Comparison of ENCODE assay signal across 8 mouse cellular contexts in genomic region chr11:78262550-78262949, GRCm38 (mm10). TPM values are rescaled to one million over a fixed set of nuclear protein-coding genes. Genes with fewer than 3 reads are reported as not detected.
A peak's percentile ranks its signal among the peaks of the same experiment; 100 is the strongest.
DNase-seq lines count a peak whose midpoint lies in the region; ATAC-seq and TF ChIP-seq lines count a peak whose summit lies in the region.

No protein-coding gene starts in this region.

- peak; percentile 47; the same call in 1 of the 2 replicates for TF ChIP-seq CTCF in G1E (IDR thresholded peaks at IDR 0.05; ENCODE audit: low read depth, low read length)
- TF ChIP-seq CTCF in brain, embryonic 14.5 days (IDR thresholded peaks at IDR 0.05; ENCODE audit: borderline replicate concordance, extremely low read depth, insufficient read depth, insufficient read length) = peak; percentile 74

- DNase-seq in G1E (ENCODE audit: low spot score) = peak; percentile 19
- DNase-seq in brain, embryonic 14.5 days (ENCODE audit: low read depth) = peak; percentile 83
- peak; percentile 73 for DNase-seq in kidney, postnatal 10 days
- peak; percentile 56 to 65 for DNase-seq in lung, adult 18-20 months
- DNase-seq in thymus, postnatal 10 days (ENCODE audit: low spot score in 2 of 2) = peak; percentile 27 to 52

- H3K9me3 ChIP-seq in G1E (replicated peaks) = no peaks in the 10 kb centered on the region
- H3K9me3 ChIP-seq in erythroblast, embryonic 14.5 days (ENCODE audit: control insufficient read depth, low read length) = no peaks in the 10 kb centered on the region
- no peaks in the 10 kb centered on the region for H3K9me3 ChIP-seq in heart, embryonic 14.5 days (ENCODE audit: control insufficient read depth, low read length)
- no peaks in the 10 kb centered on the region for H3K9me3 ChIP-seq in neural tube, embryonic 13.5 days

- WGBS in heart, embryonic 14.5 days = 5% methylated on average over 8 of the region's 8 CpGs
- 4% methylated on average over 8 of the region's 8 CpGs for WGBS in neural tube, embryonic 13.5 days

- no peak overlapping the region for H3K27ac ChIP-seq in heart, embryonic 14.5 days (replicated peaks in 1 of 2; ENCODE audit: control insufficient read depth in 1 of 2, insufficient read depth in 1 of 2, low read depth in 2 of 2, low read length in 2 of 2)
- H3K27ac ChIP-seq in neural tube, embryonic 13.5 days (replicated peaks) = no peak overlapping the region

- peak overlapping the region; percentile 82 for H3K9ac ChIP-seq in heart, embryonic 14.5 days (ENCODE audit: low read length)
- H3K9ac ChIP-seq in neural tube, embryonic 13.5 days = peak overlapping the region; percentile 89

- peak overlapping the region; percentile 98; the same call in 1 of the 2 replicates for H3K4me3 ChIP-seq in G1E (ENCODE audit: low read depth, low read length)
- peak overlapping the region; percentile 70 for H3K4me3 ChIP-seq in erythroblast, embryonic 14.5 days (replicated peaks)
- H3K4me3 ChIP-seq in heart, embryonic 14.5 days (ENCODE audit: control insufficient read depth in 1 of 2, insufficient read depth in 1 of 2, low read depth in 1 of 2, low read length in 2 of 2) = peak overlapping the region; percentile 63 to 87
- H3K4me3 ChIP-seq in neural tube, embryonic 13.5 days = peak overlapping the region; percentile 88

- peak overlapping the region; percentile 60 for H3K4me2 ChIP-seq in heart, embryonic 14.5 days (ENCODE audit: low read length)
- H3K4me2 ChIP-seq in neural tube, embryonic 13.5 days = peak overlapping the region; percentile 78

- peaks cover 13% of the 10 kb centered on the region for H3K4me1 ChIP-seq in G1E (ENCODE audit: insufficient read depth, low read depth, low read length)
- H3K4me1 ChIP-seq in erythroblast, embryonic 14.5 days (ENCODE audit: control insufficient read depth) = peaks cover 24% of the 10 kb centered on the region
- H3K4me1 ChIP-seq in heart, embryonic 14.5 days (ENCODE audit: control insufficient read depth in 2 of 2, insufficient read depth in 2 of 2, low read length in 2 of 2) = peaks cover 2 to 10% of the 10 kb centered on the region in 2 experiments; a peak in 3 of 4 replicates
- peaks cover 18% of the 10 kb centered on the region for H3K4me1 ChIP-seq in neural tube, embryonic 13.5 days (replicated peaks)

- peaks cover 43% of the 10 kb centered on the region for H3K36me3 ChIP-seq in G1E (replicated peaks)
- H3K36me3 ChIP-seq in erythroblast, embryonic 14.5 days (ENCODE audit: control insufficient read depth) = peaks cover 43% of the 10 kb centered on the region
- peaks cover 48% of the 10 kb centered on the region for H3K36me3 ChIP-seq in heart, embryonic 14.5 days (ENCODE audit: control insufficient read depth, insufficient read depth, low read length)
- peaks cover 45% of the 10 kb centered on the region for H3K36me3 ChIP-seq in neural tube, embryonic 13.5 days

- no peak for TF ChIP-seq POLR2A in brain, embryonic 14.5 days (IDR thresholded peaks at IDR 0.05; ENCODE audit: borderline replicate concordance, extremely low read depth, insufficient read depth, insufficient read length, poor library complexity, severe bottlenecking)

- no peaks in the 10 kb centered on the region for H3K27me3 ChIP-seq in G1E (ENCODE audit: insufficient read depth, low read length)
- peaks cover 2% of the 10 kb centered on the region; the same call in 1 of the 2 replicates for H3K27me3 ChIP-seq in erythroblast, embryonic 14.5 days (ENCODE audit: control insufficient read depth)
- peaks cover 7% of the 10 kb centered on the region; the same call in 1 of the 2 replicates for H3K27me3 ChIP-seq in heart, embryonic 14.5 days (ENCODE audit: control insufficient read depth, insufficient read depth, low read length)
- H3K27me3 ChIP-seq in neural tube, embryonic 13.5 days = peaks cover 18% of the 10 kb centered on the region

- no peak for ATAC-seq in G1E (ENCODE audit: extremely low read depth, insufficient number of reproducible peaks, low FRiP score, poor library complexity, severe bottlenecking)
- ATAC-seq in heart, embryonic 14.5 days (ENCODE audit: insufficient number of reproducible peaks, insufficient read depth, low FRiP score, low read depth) = no peak
- no peak for ATAC-seq in neural tube, embryonic 13.5 days (ENCODE audit: low read depth)

RNA-seq across cellular contexts. Expression of gene 2610507B11Rik, which starts 1.0 kb away (rescaled TPM):
- total RNA-seq in G1E (2014; fragmentation: Nextera tagmentation) (95.8 and 113 TPM in 2 replicates), G1E (2017) (53.9 and 55.8 TPM in 2 replicates)
- polyA plus RNA-seq in G1E (2012) = 63.8 and 70.6 TPM in 2 replicates
- 60.9 and 71.2 TPM in 2 replicates for polyA plus RNA-seq in brain, embryonic 14.5 days (2012; rRNA removed)
- 0.97 and 2.3 TPM in 2 replicates for polyA plus RNA-seq in erythroblast, embryonic 14.5 days (2012)
- polyA plus RNA-seq in heart, embryonic 14.5 days (2014; fragmentation: Nextera tagmentation; extraction: Ambion mirVana) = 71.3 and 72.5 TPM in 2 replicates
- 57.9 and 64.2 TPM in 2 replicates for polyA plus RNA-seq in neural tube, embryonic 13.5 days (2015; fragmentation: Nextera tagmentation; extraction: Ambion mirVana)

RNA-seq across cellular contexts. Expression of gene Supt6, which starts 16.8 kb away (rescaled TPM):
- 118 and 127 TPM in 2 replicates for total RNA-seq in G1E (2014; fragmentation: Nextera tagmentation)
- 34.5 and 44.9 TPM in 2 replicates for total RNA-seq in G1E (2017)
- 129 and 137 TPM in 2 replicates for polyA plus RNA-seq in G1E (2012)
- 17.3 and 39.5 TPM in 2 replicates for polyA plus RNA-seq in brain, embryonic 14.5 days (2012; rRNA removed)
- polyA plus RNA-seq in erythroblast, embryonic 14.5 days (2012) = 9.4 and 11.6 TPM in 2 replicates
- polyA plus RNA-seq in heart, embryonic 14.5 days (2014; fragmentation: Nextera tagmentation; extraction: Ambion mirVana) = 13.8 and 15.5 TPM in 2 replicates
- 28.2 and 29.5 TPM in 2 replicates for polyA plus RNA-seq in neural tube, embryonic 13.5 days (2015; fragmentation: Nextera tagmentation; extraction: Ambion mirVana)

RNA-seq across cellular contexts. Expression of gene Sdf2, which starts 17.0 kb away (rescaled TPM):
- total RNA-seq in G1E (2014; fragmentation: Nextera tagmentation) = 19.5 and 22.7 TPM in 2 replicates
- 31.5 and 41.4 TPM in 2 replicates for total RNA-seq in G1E (2017)
- polyA plus RNA-seq in G1E (2012) = 2.3 and 7.8 TPM in 2 replicates
- 109 and 130 TPM in 2 replicates for polyA plus RNA-seq in brain, embryonic 14.5 days (2012; rRNA removed)
- polyA plus RNA-seq in erythroblast, embryonic 14.5 days (2012) = 0.32 and 0.49 TPM in 2 replicates
- polyA plus RNA-seq in heart, embryonic 14.5 days (2014; fragmentation: Nextera tagmentation; extraction: Ambion mirVana) = 65.2 and 75.8 TPM in 2 replicates
- 89.9 and 90.1 TPM in 2 replicates for polyA plus RNA-seq in neural tube, embryonic 13.5 days (2015; fragmentation: Nextera tagmentation; extraction: Ambion mirVana)

RNA-seq across cellular contexts. Expression of gene BC030499, which starts 28.1 kb away (rescaled TPM):
- total RNA-seq in G1E (2014; fragmentation: Nextera tagmentation) (2.5 and 3.7 TPM in 2 replicates), G1E (2017) (0.99 and 1.2 TPM in 2 replicates)
- polyA plus RNA-seq in G1E (2012) = 0.04 TPM in 1 of 2 replicates, not detected in the other
- polyA plus RNA-seq in brain, embryonic 14.5 days (2012; rRNA removed) = 0.49 and 0.72 TPM in 2 replicates
- polyA plus RNA-seq in erythroblast, embryonic 14.5 days (2012) = 0.07 TPM in 1 of 2 replicates, not detected in the other
- polyA plus RNA-seq in heart, embryonic 14.5 days (2014; fragmentation: Nextera tagmentation; extraction: Ambion mirVana) = 0.23 and 0.70 TPM in 2 replicates
- polyA plus RNA-seq in neural tube, embryonic 13.5 days (2015; fragmentation: Nextera tagmentation; extraction: Ambion mirVana) = 0.19 and 0.25 TPM in 2 replicates

RNA-seq across cellular contexts. Expression of gene Spag5, which starts 38.8 kb away (rescaled TPM):
- total RNA-seq in G1E (2014; fragmentation: Nextera tagmentation) (70.7 and 71.3 TPM in 2 replicates), G1E (2017) (60.8 and 66.5 TPM in 2 replicates)
- polyA plus RNA-seq in G1E (2012) = 55.3 and 77.5 TPM in 2 replicates
- polyA plus RNA-seq in brain, embryonic 14.5 days (2012; rRNA removed) = 22.0 and 42.0 TPM in 2 replicates
- 19.3 and 21.5 TPM in 2 replicates for polyA plus RNA-seq in erythroblast, embryonic 14.5 days (2012)
- polyA plus RNA-seq in heart, embryonic 14.5 days (2014; fragmentation: Nextera tagmentation; extraction: Ambion mirVana) = 23.6 and 25.0 TPM in 2 replicates
- polyA plus RNA-seq in neural tube, embryonic 13.5 days (2015; fragmentation: Nextera tagmentation; extraction: Ambion mirVana) = 7.0 and 8.2 TPM in 2 replicates

Comparison
In these comparisons a context has a peak if more than half of its experiments do, and no peak if none do; other contexts are left out.
1. DNase-seq: peak in every context shown above with its lines; median percentile 83 in brain, embryonic 14.5 days; 73 in kidney, postnatal 10 days; 60 in lung, adult 18-20 months; 40 in thymus, postnatal 10 days; 19 in G1E.
2. RNA of gene 2610507B11Rik, which starts 1.0 kb away (polyA plus RNA-seq): 71.3 to 72.5 TPM in heart, embryonic 14.5 days, 60.9 to 71.2 TPM in brain, embryonic 14.5 days, 63.8 to 70.6 TPM in G1E and 57.9 to 64.2 TPM in neural tube, embryonic 13.5 days; 0.97 to 2.3 TPM in erythroblast, embryonic 14.5 days; every median in the first group is over 10 times any median in the second.
3. Peak in every context shown above with its lines, with median percentiles within 50 percentile points of each other: H3K4me3 ChIP-seq.